Mouse (Mus musculus): Measurements from ENCODE around the gene Cdadc1. TPM values are rescaled to one million over a fixed set of nuclear protein-coding genes. Genes with fewer than 3 reads are reported as not detected.
A peak's percentile ranks its signal among the peaks of the same experiment; 100 is the strongest.

The Cdadc1 gene
- 25.7 and 28.0 TPM in 2 replicates for polyA plus RNA-seq (2016; fragmentation: Nextera tagmentation; extraction: Ambion mirVana)

DNA sequence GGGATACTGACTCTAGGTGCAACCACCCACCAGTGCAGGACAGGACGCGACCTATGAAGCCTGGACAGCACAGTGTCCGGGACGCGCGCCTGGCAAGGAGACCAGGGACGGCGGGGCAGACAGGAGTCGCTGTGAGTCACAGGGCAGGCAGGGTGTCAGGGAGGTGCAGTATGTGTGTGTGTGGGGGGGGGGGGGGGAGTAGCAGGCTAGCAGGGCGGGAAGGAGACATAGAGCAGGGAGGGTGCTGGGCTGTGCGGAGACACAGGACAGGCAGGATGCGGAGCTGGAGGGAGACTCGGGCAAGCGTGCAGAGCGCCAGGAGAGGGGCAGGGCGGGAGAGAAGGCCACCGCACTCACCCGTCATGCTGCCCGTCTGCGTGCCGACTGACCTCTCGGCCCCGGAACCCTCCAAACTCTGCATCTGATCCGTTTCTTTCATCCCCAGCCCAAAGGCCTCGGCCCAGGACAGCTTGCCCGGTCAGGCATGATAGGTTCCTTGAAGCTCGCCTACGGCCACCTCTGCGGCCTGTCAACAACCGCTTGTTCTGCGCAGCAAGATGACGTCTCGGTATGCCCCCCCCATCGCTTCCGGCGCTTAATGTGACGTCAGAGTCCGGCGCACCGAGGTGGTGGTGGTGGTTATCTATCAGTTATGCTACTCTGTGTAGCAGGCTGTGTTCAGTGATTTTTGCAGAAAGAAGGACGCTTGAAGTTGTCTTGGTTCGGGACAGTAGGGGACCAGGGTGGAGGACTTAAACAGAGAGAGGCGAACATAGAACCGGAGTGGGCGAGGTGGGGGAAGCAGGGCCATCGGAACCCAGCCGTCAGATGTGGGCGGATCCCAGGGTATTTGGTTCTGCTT lies at the start of gene Cdadc1:
Gene Cdadc1 (minus strand): TSS at position 562 of the 862 bp plus-strand sequence.
- DNase-seq (ENCODE audit: low spot score) = peak; percentile 96
- Histone ChIP-seq H3K36me3 (0 out of 2 replicates have a peak, but pooled peaks cover 2% of the 10 kb centered on the region), H3K9me3 (no peaks in the 10 kb centered on the region), H3K27ac (peak within 1 kb of the TSS; percentile 92), H3K4me3 (peak within 1 kb of the TSS; percentile 94), H3K27me3 (ENCODE audit: insufficient read depth, poor library complexity, severe bottlenecking) (peaks cover under 1% of the 10 kb centered on the region; the same call in 1 of the 2 replicates), H3K4me1 (peaks cover 11% of the 10 kb centered on the region)
- under 1% methylated on average over 34 of the region's 48 CpGs for WGBS

DNA sequence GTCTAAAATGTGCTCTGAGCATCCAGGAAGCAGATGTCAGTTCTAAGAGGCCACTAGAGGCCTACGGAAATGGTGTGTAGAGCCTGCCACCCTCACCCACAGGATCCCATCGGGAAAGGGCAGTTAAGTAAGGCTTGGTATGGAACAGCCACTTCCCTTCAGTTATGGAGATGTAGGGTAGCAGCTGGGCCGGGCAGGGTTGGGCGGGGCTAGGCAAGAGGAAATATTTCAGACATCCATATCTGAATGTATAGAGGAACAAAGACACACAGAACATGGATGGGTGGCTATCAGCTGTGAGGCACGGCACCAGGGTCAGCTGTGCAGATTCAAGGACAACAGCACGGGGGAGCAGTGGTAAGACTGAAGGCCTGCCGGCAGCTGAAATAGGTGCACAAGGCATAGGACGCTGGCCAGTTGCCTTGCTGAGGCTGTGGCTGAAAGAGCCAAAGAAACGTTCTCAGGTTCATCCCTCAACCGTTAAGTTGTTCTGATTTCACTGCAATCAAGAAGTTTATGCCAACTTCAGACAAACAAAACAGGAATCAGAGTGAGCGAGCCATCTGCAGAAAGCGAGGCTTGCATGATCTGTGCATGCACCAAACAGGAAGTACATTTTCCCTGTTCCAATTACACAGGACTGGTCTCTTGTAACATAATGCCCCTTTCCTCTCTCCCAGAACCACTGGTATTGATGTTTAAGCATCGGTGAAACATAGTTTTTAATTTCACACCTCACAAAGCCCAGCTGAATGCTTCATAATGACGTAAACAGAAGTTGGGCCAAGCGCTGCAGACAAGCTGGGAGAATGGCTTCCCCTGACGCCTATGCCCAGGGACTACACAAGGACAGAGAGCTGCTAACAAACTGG lies 49.3 kb upstream of the Cdadc1 start:
- 62% methylated on average over 16 of the region's 16 CpGs for WGBS
- H3K9me3 ChIP-seq = no peaks in the 10 kb centered on the region
- no peaks in the 10 kb centered on the region for H3K27me3 ChIP-seq (ENCODE audit: insufficient read depth, poor library complexity, severe bottlenecking)
- H3K4me3 ChIP-seq = no peak overlapping the region
- no peak for DNase-seq (ENCODE audit: low spot score)
- H3K27ac ChIP-seq = peak overlapping the region; percentile 56
- H3K36me3 ChIP-seq = no peaks in the 10 kb centered on the region
- peaks cover 40% of the 10 kb centered on the region for H3K4me1 ChIP-seq

DNA sequence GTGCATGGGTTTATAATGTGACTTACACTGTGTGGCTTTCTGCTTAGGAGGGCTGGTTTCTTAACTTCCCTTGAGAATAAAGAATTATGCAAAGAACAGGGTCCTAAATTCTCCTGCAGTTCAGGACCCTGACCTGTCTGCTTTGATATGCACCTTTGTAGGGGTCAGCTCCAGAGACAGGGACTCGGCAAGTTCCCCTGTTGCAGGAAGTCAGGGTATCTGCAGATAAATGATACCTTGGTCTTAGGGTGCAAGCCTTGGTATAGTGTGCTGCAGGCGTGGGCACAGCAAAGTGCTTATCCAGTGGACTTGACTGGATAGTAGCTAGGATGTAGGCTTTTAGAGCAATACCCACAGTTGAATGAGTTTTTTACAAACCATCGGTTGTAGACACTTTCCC lies 47.1 kb upstream of the Cdadc1 start:
- WGBS = 67% methylated on average over 3 of the region's 3 CpGs
- Histone ChIP-seq H3K27ac (no peak overlapping the region), H3K27me3 (ENCODE audit: insufficient read depth, poor library complexity, severe bottlenecking) (no peaks in the 10 kb centered on the region), H3K36me3 (no peaks in the 10 kb centered on the region), H3K4me3 (no peak overlapping the region), H3K9me3 (no peaks in the 10 kb centered on the region), H3K4me1 (peaks cover 51% of the 10 kb centered on the region)
- DNase-seq (ENCODE audit: low spot score) = no peak

DNA sequence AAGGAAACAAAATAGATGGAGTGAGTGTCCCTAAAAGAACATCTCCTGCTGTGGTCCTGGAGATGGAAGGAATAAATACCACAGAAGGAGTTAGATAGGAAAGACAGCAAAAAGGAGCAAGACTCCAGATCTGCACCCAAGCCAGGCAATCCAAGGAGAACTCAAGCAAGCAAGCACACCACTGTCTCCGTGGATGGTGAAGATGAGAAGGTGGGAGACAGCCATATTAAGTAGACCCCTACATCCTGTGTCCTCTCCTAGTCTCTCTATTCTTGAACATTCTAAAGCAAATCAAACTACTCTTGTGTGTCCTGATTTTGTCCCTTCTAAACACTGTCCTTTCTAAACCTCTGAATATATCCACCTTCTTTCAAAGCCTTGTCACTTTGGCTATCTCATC lies 46.4 kb upstream of the Cdadc1 start:
- no peak overlapping the region for H3K4me3 ChIP-seq
- no peaks in the 10 kb centered on the region for H3K36me3 ChIP-seq
- H3K4me1 ChIP-seq = peaks cover 53% of the 10 kb centered on the region
- no peak for DNase-seq (ENCODE audit: low spot score)
- WGBS = 75% methylated on average over 1 of the region's 1 CpGs
- H3K9me3 ChIP-seq = no peaks in the 10 kb centered on the region
- no peaks in the 10 kb centered on the region for H3K27me3 ChIP-seq (ENCODE audit: insufficient read depth, poor library complexity, severe bottlenecking)
- no peak overlapping the region for H3K27ac ChIP-seq

DNA sequence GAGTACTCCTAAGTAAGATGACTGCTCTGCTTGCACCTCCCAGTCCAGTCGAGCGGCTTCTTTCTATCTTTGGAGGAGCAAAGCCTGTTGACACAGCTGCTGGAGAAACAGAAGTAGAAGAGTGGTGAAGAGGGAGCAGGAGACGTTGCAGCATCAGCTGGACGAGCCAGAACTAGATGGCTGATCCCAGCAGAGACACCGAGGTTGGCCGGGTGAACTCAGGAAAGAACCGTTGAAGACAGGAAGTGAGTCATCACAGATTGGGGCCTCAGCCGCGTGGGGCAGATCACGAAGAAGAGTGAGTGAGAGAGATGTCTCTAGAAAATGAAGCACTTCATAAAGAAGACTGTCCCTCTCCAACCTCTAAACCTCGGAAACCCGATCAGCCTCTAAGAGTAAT lies 45.8 kb upstream of the Cdadc1 start:
- Histone ChIP-seq H3K27ac (0 out of 2 replicates have a peak overlapping the region, but pooled peaks have one; percentile 23), H3K4me1 (peaks cover 57% of the 10 kb centered on the region), H3K4me3 (no peak overlapping the region), H3K27me3 (ENCODE audit: insufficient read depth, poor library complexity, severe bottlenecking) (no peaks in the 10 kb centered on the region), H3K9me3 (no peaks in the 10 kb centered on the region), H3K36me3 (no peaks in the 10 kb centered on the region)
- DNase-seq (ENCODE audit: low spot score) = no peak
- WGBS = 28% methylated on average over 12 of the region's 12 CpGs

DNA sequence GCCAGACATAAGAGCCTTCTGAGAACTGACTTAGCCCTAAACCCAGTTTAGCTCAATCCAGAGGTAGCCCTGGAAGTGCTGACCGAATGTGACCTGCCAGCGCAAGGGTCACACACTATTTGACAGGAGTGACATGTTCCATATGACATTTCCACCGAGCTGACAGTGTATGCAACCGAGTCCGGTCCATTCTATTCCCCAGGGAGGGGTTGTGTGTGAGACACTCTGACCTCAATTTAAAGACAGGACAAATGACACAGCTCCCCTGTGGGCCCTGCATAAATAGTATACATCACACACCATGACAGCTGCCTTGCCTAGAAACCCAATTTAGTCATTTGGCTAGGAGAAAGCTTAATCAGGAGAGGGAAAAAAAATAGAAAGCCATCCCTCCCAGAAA lies 44.1 kb upstream of the Cdadc1 start:
- peaks cover 48% of the 10 kb centered on the region for H3K4me1 ChIP-seq
- no peak for DNase-seq (ENCODE audit: low spot score)
- no peak overlapping the region for H3K27ac ChIP-seq
- H3K36me3 ChIP-seq = no peaks in the 10 kb centered on the region
- WGBS = 19% methylated on average over 5 of the region's 5 CpGs
- H3K9me3 ChIP-seq = no peaks in the 10 kb centered on the region
- H3K27me3 ChIP-seq (ENCODE audit: insufficient read depth, poor library complexity, severe bottlenecking) = no peaks in the 10 kb centered on the region
- no peak overlapping the region for H3K4me3 ChIP-seq

DNA sequence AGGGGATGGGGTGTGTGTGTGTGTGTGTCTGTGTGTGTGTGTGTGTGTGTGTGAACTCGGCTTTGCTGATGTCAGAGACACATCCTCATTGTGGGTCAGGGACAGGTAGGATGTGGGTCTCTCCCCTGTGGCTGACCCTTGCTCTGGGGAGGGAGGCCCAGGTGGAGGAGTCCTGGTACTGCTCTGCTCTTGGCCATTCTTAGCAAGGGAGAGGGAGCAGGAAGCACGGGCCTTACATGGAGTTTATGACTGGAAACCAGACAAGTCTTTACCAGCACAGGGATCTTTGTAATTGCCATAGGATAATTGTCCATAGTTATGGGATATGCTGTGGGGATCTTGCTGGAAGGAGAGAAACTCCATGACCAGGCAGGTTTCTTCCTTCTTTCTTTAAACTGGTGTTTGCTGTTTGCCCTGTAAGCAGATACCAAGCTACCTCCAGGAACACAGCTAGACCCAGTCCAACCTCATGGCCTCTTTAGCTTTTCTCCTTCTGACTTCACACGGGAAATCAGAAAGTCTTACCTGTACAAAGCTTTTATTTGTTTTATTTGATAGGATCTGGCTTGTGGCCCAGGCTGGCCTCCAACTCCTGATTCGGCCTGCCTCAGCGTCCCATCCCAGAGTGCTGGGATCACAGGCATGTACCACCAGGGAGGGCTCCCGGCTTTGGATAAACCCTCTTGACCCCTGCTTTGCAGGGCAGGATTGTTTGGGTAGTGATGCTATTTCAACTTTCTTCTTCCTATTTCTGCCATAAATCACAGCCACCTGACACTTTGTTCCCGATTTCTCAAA lies 41.3 kb upstream of the Cdadc1 start:
- no peak overlapping the region for H3K4me3 ChIP-seq
- H3K4me1 ChIP-seq = peaks cover 37% of the 10 kb centered on the region
- 0 out of 2 replicates have a peak overlapping the region, but pooled peaks have one; percentile 22 for H3K27ac ChIP-seq
- H3K27me3 ChIP-seq (ENCODE audit: insufficient read depth, poor library complexity, severe bottlenecking) = no peaks in the 10 kb centered on the region
- WGBS = 47% methylated on average over 7 of the region's 7 CpGs
- no peaks in the 10 kb centered on the region for H3K9me3 ChIP-seq
- DNase-seq (ENCODE audit: low spot score) = no peak
- H3K36me3 ChIP-seq = no peaks in the 10 kb centered on the region

DNA sequence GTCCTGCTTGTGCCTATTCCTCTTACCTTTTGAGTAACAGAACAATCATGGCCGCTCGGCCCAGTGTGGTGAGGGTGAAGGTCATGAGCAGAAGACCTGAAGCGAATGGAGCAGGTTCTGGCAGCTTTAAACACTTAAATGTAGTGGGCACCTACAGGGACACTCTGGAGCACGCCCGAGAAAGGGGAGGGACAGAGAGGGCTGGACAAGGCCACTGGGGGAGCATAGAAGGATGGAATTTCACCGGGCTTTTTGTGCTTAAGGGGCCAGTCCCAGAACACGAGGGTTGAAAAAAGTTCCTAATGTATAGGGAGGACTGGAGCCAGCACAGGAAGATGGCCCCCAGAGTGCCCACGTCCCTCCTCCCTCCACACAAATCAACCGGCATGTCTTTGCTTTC lies 36.2 kb upstream of the Cdadc1 start:
- H3K9me3 ChIP-seq = no peaks in the 10 kb centered on the region
- peaks cover 12% of the 10 kb centered on the region for H3K36me3 ChIP-seq
- no peak overlapping the region for H3K4me3 ChIP-seq
- H3K27me3 ChIP-seq (ENCODE audit: insufficient read depth, poor library complexity, severe bottlenecking) = no peaks in the 10 kb centered on the region
- no peak for DNase-seq (ENCODE audit: low spot score)
- H3K4me1 ChIP-seq = peaks cover 8% of the 10 kb centered on the region; the same call in 1 of the 2 replicates
- 74% methylated on average over 9 of the region's 9 CpGs for WGBS
- no peak overlapping the region for H3K27ac ChIP-seq

DNA sequence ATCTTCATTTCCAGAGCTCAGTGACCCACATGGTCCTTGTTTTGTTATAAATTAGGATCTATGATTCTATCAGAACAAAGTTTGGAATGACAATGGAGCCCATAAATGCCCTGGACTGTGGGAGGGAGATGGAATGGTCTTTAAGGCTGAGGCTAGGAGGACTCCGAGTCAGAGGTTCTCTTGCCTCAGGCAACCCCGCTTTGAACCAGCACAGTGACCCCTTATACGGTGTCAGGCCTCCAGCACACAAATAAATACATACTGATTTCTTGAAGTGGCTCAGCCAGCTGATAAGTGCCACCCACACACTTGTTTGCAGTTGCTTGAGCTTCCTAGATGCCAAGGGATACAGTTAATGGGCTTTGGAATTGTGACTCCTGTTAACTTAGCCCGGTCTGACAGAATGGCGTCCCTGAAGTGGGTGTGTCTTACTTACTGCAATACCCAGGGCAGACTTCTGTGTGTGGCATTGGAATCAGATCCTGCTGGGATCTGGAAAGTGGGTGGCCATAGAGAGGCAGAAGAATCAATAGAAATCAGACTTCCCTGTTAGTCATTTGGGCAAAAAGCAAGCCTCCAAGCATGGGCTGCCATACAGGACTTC lies 35.6 kb upstream of the Cdadc1 start:
- no peaks in the 10 kb centered on the region for H3K9me3 ChIP-seq
- peaks cover 12% of the 10 kb centered on the region for H3K36me3 ChIP-seq
- 67% methylated on average over 5 of the region's 5 CpGs for WGBS
- 0 out of 2 replicates have a peak, but pooled peaks cover 5% of the 10 kb centered on the region for H3K4me1 ChIP-seq
- H3K27ac ChIP-seq = no peak overlapping the region
- no peak for DNase-seq (ENCODE audit: low spot score)
- H3K4me3 ChIP-seq = no peak overlapping the region
- H3K27me3 ChIP-seq (ENCODE audit: insufficient read depth, poor library complexity, severe bottlenecking) = no peaks in the 10 kb centered on the region

DNA sequence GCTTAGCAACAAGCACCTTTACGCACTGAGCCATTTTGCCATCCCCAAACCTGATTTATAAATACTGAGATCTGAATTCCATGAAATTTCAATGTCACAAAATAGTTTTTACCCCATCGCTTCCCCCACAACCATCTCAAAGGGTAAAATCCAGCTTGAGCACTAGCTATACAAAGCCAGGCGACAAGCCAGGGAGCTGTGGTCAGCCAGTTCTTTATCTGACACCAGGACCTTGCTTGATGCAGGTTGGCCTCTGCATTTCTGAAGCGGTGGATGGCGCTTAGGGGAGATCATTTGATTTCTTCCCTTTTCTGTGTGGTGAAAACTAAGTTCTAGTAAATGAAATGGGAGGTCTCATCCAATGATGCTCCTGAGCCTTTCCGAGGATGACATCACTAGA lies 34.3 kb upstream of the Cdadc1 start:
- Histone ChIP-seq H3K27me3 (ENCODE audit: insufficient read depth, poor library complexity, severe bottlenecking) (no peaks in the 10 kb centered on the region), H3K4me1 (peaks cover 15% of the 10 kb centered on the region; the same call in 1 of the 2 replicates), H3K9me3 (no peaks in the 10 kb centered on the region), H3K4me3 (no peak overlapping the region), H3K27ac (no peak overlapping the region), H3K36me3 (peaks cover 12% of the 10 kb centered on the region)
- WGBS = 77% methylated on average over 6 of the region's 6 CpGs
- no peak for DNase-seq (ENCODE audit: low spot score)

DNA sequence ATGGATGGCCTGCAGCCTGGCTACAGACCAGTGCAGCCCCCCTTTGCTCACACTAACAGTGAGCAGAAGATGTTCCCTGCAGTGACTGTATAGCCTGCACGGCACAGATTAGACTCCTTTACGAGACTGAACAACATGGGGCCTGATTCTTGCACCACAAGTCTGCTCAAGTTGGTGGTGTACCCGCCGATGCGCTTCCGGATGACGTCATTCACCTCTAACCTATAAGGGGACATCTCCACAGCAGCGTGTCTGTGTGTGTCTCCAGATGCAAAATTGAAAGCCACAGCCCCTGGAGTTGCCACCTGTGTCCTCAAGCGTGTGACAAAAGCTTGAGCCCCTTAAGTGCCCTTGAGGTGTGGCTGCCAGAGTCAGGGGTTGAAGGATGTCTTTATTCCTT lies 32.3 kb upstream of the Cdadc1 start:
- no peaks in the 10 kb centered on the region; the same call in 1 of the 2 replicates for H3K27me3 ChIP-seq (ENCODE audit: insufficient read depth, poor library complexity, severe bottlenecking)
- no peak overlapping the region for H3K4me3 ChIP-seq
- WGBS = 88% methylated on average over 9 of the region's 9 CpGs
- peaks cover 12% of the 10 kb centered on the region for H3K36me3 ChIP-seq
- H3K4me1 ChIP-seq = peaks cover 33% of the 10 kb centered on the region
- no peaks in the 10 kb centered on the region for H3K9me3 ChIP-seq
- no peak for DNase-seq (ENCODE audit: low spot score)
- no peak overlapping the region for H3K27ac ChIP-seq

DNA sequence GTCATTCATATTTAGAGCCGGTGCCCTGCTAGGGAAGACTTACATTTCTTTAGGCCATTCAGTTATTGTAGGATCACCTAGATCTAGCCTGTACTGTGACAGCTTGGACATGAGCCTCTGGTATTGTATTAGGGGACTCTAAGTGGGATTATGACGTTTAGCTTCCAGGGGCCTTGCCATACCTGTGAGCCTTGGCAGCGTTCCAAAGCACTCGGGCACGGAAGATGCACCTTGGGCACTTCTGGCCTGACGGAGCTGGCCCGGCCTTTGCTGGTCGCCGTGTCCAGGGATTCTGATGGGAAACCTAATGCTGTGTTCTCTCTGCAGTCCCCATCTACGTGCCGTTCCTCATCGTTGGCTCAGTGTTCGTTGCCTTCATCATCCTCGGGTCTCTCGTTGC lies 31.5 kb upstream of the Cdadc1 start:
- 87% methylated on average over 15 of the region's 15 CpGs for WGBS
- Histone ChIP-seq H3K27ac (no peak overlapping the region), H3K27me3 (ENCODE audit: insufficient read depth, poor library complexity, severe bottlenecking) (no peaks in the 10 kb centered on the region; the same call in 1 of the 2 replicates), H3K9me3 (no peaks in the 10 kb centered on the region), H3K36me3 (peaks cover 12% of the 10 kb centered on the region), H3K4me3 (no peak overlapping the region), H3K4me1 (peaks cover 37% of the 10 kb centered on the region)
- DNase-seq (ENCODE audit: low spot score) = no peak
